Mouse (Mus musculus): ENCODE results near the gene Tnfrsf19. TPM values are rescaled to one million over a fixed set of nuclear protein-coding genes. Genes with fewer than 3 reads are reported as not detected.

Tnfrsf19 gene
- 10 to 100 TPM; 44.2 to 48.9 TPM for total RNA-seq (2021)
- long read RNA-seq, full-length matches to known transcripts, result 60 of 69 reads
- long read RNA-seq, partial matches to known transcripts, result 5 of 69 reads
- long read RNA-seq, other reads (novel, unspliced or antisense), result 4 of 69 reads

DNA sequence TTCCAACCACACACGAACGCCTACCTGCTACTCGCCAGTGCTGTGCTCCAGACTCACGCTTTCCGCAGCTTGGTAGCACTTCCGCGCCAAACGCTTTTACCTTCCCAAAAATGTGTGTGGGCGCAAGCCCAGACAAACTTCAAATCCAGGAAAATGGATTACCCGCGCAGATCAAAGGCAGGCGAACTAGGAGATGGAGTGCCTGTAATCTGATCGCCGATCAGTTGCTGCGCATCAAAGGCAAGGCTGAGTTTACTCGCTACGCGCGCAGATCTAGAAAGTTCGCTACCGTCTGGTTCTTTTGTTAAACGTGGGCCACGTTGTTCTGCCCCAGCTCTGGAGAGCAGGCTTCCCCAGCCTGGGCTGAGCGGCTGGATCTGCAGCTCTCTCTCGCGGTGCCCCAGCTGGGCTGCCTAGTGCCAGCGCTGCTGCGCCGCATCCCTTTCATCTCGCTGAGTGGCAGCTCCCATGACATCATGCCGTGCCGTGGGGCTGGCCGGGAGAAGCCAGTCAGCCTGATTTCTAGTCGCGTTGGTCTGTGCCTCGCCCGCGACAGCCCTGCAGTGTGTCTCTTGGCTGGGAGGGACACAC, at the start of gene Tnfrsf19:
Gene Tnfrsf19, minus strand, starts transcription at position 400 of the 591 bp plus-strand sequence.
- peak; percentile 80 to 86 for DNase-seq (ENCODE audit: low spot score in 2 of 2)

DNA sequence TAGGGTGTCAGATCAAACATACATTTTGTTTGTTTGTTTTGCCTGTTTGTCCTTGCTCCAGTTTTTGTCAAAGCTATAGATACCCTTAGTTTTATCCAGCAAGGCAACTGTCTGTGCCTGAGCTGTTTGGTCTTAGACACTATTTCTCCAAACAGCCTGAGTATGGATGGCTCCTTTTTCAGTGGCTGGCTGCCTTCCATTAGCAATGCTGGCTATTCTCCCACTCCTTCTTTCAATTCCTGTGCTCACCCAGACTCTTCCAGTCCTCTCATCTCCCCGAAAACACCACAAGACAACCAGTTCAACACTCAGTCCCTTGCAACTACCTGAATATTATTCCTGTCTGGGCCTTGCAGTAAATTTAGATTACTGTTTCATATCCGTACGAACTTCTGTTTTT, 45.8 kb upstream of the Tnfrsf19 start:
- DNase-seq (ENCODE audit: low spot score in 2 of 2), result peak; percentile 13 to 51

DNA sequence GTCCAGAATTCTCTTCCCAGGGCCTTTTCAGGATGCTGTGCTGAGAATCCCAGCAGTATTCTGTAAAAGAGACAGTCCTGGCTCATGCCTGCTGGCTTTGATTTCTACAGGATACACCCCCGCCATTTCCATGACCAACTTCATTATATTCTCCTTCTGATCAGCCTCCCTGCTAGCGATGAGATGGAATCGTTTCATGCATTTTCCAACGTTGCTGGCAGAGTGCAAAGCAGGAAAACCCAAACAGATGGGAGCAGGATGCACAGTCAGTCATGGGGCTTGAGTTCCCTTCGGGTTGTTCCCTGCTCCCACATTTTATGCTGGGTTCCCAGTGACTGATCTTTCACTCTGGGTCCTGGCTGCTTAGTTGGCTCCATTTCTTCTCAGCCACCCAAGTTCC, 44.7 kb upstream of the Tnfrsf19 start:
- peak; percentile 72 to 85 for DNase-seq (ENCODE audit: low spot score in 2 of 2)

DNA sequence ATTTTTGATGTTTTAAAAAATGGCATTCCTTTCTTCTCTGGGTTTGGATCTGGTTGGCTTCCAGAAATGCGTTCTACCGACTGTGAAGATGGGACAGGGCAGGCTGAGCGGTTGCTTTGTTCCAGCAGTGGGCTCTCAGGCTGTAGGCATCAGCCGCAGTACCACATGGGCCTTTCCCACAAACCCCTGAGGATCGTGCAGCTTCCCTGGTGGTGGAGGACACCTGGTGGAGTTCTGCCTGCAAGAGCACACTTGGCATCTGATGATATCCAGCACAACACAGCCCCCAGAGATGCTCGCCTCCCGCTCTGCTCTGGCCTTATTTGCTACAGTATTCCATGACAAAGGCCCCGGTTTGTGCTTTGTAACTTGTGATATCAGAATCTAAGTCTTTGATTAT, 41.9 kb upstream of the Tnfrsf19 start:
- DNase-seq (ENCODE audit: low spot score in 2 of 2), result no peak

DNA sequence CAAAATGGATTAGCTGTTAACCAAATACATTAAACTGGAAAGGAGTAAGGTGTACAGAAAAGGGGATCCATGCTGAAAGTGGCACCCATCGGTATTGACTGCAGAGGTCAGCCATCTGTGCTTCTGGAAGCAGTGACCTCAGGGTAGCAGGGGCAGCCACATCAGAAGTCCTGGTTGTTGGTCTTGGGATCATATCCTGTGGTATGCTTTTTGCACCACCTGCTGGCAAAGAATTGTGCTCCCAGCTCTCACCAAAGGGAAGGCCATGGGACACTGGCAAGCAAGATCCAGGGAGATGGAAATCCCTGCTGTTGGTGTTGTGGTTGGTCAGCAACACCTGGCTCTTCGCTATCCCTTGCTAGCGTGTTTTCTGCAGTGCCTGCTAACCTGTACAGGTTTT, 39.0 kb upstream of the Tnfrsf19 start:
- peak in 1 of 2 experiments; percentile 67 for DNase-seq (ENCODE audit: low spot score in 2 of 2)

DNA sequence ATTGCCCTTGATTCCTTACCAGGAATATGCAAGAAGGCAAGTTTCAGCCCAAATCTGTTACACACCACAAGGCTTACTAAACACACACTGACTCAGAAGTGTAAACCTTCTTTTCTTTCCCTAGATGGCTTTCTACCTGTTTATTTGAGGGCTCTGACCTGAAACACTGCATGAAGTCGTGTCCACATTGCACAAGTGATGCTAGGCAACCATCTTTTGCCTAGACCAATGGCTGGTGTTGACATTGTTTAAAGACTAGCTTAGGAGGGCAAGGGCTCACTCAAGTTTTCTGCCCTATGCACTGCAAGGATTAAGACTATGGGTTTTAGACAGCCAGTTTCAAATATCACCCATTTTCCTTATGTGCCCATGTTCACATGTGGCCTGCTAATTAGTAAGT, 23.3 kb upstream of the Tnfrsf19 start:
- DNase-seq (ENCODE audit: low spot score in 2 of 2), result no peak

DNA sequence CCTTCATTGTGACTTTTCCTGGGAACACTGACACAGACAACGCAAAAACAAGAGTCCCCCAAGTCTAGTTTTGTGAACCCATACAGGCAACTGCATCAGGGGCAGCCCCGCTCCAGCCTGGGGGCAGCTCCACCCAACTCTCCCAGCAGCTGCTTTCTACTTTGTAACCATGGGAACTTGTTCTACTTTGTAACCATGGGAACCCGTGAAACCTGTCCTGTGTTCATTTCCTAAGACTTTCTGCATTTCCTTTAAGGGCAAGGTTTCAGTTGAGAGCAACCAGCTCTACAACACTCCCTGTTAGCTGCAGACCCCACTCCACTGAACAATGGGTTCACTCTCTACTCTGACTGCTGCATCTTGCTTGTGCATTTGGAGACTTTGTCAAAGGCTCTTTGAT, 15.4 kb upstream of the Tnfrsf19 start:
- DNase-seq (ENCODE audit: low spot score in 2 of 2), result no peak

DNA sequence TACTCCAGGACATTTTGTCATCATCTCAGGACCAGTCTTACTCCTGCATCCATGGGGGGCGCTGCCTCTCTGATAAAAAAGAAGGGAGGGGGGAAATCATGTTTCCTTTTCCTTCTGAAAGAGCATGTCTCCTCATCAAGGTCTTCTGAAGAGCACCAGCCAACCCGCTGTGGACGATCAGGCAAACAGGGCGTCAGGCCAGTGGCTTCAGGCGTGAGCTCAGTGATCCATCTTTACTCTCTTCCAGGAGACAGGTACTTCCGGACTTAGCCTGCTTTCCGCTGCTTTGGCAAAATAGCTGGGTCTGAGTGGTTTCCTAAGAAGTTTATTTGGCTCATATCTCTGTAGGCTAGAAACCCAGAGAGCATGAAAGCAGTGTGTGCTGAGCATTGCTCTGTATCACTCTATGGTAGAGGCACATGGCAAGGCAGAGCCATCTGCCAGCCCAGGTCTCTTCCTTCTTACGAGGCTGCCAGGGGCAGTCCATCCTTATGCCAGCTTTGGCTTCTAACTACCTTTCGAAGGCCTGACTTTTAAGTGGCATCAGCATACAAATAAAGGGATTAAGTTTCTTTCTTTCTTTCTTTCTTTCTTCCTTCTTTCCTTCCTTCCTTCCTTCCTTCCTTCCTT, 13.1 kb upstream of the Tnfrsf19 start:
- DNase-seq (ENCODE audit: low spot score in 2 of 2), result no peak

DNA sequence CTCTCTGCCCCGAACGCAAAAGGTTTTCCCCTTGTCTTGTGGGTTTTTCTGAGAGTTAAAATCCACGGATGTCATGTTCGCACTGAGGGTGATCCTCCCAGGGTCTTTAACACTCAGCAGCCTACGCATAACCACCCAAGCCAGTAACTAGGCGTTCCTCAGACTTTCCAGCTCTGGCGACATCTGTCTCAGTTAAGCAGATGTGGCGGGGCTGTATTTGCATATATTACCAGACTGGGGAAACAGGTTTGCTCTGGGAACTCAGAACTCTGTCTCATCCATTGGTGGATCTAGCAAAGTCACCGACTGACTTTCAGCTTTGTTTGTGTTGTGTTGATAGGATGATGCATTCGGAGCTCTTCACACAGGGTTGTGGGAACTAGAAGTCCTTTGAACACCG, 10.7 kb upstream of the Tnfrsf19 start:
- no peak for DNase-seq (ENCODE audit: low spot score in 2 of 2)

DNA sequence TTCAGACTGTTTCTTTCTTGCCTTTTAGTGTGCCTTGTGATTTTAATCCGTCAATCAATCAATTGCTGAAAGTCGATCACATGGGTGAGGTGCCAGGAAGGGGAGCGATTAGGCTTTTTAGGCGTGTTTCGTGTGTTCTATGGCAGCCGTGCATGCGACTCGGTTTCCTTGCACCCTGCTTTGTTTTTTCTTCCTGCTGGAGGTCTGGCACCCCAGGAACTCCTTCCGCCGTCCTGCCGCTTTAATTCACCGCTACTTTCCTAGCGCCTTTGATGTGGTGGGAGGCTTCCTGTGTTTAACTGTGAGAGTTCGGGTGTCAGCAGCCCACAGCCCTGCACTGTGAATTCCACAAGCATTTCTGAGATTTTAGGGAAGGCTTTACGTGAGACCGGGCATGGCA, 10.2 kb upstream of the Tnfrsf19 start:
- DNase-seq (ENCODE audit: low spot score in 2 of 2), result no peak

DNA sequence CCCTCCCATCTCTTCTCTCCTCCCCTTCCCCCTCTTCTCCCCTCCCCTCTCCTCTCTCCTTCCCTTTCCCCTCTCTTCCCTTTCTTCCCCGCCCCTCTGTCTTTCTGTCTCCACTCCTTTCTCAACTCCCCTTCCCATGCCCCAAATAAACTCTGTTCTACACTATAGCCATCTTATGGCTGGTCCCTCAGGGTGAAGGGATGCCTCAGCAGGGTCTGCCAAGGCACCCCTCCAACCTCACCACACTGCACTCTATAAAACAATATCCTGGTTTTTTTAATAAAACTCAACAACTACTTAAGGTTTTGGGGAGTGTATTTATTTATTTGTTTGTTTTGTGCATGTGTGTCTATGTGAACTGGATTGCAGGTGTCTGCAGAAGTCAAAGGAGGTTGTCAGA, 9.6 kb upstream of the Tnfrsf19 start:
- no peak for DNase-seq (ENCODE audit: low spot score in 2 of 2)

DNA sequence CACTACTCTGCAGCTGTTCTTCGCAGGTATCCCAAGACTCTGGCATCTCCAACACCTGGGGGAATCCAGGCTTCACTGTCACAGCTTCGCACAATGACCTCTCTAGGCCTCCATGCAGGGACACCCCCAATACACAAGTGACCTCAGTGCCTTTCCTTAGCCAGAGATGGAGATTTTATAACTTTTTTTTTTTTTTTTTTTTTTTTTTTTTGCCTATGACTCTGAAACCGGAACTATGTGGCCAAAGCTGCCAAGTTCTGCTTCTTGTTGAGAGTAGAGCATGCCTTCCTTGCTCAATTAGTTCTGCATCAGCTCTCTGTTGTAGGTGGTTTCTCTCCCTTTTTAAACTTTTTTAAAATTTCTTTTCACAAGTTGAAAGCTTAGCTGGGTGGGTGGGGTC, 5.9 kb upstream of the Tnfrsf19 start:
- DNase-seq (ENCODE audit: low spot score in 2 of 2), result no peak

DNA sequence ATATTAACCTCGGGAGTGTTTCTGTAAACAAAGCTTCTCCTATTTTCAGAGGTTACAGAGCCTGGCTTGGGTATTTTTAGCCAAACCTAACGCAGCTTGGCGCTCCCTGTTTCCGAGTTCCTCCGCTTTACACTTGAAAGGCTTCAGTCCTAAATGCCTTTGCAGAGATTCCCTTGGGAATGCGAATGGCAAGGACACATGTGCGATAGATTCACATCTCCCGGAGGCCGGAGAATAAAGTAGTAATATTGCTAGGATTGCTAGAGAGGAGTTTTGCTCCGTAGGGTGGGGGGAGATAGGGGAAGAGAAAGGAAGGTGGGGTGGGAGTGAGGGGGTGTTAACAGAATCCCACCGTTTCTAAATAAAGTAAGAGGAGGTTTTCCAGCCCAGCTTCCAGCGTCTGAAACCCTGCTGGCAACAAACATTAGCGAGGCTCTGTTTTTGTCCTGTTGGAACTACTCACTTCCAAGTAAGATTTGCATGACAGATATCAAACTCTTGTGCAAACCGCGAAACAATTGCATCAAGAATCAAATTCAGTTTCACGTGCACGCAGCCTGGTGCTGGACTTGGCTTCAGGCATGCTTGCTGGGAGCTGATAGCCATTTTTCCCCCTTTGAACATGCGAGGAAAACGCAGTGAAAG, 722 bp downstream of the Tnfrsf19 start:
- DNase-seq (ENCODE audit: low spot score in 2 of 2), result no peak

DNA sequence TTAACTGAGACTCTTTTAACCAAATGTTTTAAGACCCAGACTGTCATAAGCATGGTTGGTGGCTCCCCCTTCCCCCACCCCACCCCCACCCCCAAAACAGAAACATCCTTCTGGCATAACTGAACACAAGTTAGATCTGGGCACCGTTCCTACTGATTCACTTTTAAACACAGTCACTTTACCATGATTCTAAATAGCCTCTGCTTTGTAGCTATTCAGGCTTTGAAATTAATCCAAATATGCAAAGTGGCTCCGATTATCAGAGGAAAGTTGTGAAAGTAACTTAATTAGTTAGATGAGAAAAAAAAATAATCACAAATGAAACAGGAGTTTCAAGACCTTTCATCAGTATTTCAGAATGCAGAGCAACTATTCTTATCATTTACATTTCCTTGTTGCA, 2.0 kb downstream of the Tnfrsf19 start:
- no peak for DNase-seq (ENCODE audit: low spot score in 2 of 2)

DNA sequence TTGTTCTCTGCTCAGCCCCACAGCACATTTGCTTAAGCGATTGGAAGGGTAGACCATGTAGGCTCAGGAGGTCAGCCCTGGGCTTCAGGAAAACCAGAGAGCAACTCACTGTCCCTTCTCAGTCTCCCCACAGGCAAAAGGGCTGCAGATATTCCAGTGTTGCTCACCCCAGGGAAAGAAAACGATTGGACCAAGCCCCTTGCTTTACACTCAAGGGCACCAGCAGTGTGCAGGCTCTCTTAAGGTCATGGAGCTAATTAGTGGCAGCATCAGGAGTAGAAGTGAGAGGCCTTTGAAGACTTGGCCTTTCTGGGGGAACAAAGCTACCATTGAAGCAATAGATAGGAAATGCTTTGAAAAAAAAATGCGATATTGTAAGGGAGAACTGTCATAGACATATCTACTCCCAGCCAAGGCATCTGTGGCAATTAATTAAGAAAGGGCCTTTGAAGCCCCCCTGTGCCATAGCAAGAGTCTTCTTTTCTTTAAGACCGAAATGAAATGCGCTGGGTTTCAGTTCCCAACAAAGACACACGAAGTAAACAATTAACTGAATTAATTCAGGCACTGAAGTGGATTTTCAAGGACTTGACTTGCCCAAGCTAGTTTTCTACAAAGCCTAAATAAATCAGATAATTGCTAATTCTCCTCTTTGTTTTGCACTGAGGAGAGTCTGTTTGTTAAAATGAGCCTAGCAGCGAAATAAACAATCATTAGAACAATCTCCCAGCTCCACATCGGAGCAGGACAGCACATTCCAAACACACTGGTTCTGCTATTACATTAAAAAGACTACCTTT, 2.6 kb downstream of the Tnfrsf19 start:
- no peak for DNase-seq (ENCODE audit: low spot score in 2 of 2)

DNA sequence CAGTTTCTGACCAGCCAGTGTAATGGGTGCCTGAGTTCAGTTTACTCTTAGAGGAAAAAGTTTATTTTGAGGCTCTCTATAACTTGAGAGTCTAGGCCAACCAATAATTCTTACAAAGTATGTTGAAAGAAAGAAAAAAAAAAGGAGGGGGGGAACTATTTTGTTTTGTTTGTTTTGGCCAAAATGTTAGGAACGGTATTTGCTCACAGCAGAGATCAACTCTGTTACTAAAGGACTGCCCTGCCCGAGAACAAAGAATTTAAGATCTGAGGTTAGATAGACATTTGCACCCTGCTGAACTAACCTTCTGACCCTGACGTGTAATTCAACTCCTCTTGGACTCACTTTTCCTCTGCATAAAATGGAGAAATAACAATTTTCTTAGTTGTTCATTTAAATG, 4.0 kb downstream of the Tnfrsf19 start:
- no peak for DNase-seq (ENCODE audit: low spot score in 2 of 2)

DNA sequence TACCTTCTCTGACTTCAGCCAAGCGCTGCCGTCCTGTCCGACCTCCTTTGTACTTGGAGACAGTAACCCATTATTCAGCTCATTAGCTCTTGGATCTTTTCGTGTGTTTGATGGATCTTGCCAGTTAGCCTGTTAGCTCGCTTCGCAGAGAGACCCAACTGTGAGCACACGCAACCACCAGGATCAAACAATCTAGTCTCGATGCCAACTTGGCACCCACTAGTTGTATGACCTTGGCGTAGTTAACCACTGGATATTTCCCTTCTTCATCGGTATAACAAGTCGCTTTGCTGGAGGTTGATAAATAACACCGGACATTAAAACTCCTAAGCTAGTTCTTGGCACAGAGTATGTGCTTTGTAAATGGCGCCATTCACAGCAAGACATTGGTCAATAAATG, 6.1 kb downstream of the Tnfrsf19 start:
- no peak for DNase-seq (ENCODE audit: low spot score in 2 of 2)

DNA sequence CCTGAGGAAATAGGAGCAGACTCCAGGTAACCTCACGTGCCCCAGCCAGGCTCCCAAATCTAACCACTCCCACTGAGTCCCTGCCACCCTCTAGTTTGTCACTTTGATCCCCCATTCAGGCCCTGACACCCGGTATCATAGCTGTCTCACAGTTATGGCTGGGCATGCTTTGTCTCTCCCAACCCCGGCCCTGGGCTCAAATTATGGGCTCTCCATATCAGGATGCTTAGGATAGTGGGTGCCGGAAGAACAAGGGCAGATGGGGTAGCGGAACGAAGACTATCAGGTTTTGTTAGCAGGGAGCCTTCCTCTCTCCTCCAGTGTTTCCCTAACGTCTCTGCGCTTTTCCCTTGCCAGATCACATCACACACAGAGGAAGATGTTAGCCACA, 8.2 kb downstream of the Tnfrsf19 start:
- no peak for DNase-seq (ENCODE audit: low spot score in 2 of 2)

DNA sequence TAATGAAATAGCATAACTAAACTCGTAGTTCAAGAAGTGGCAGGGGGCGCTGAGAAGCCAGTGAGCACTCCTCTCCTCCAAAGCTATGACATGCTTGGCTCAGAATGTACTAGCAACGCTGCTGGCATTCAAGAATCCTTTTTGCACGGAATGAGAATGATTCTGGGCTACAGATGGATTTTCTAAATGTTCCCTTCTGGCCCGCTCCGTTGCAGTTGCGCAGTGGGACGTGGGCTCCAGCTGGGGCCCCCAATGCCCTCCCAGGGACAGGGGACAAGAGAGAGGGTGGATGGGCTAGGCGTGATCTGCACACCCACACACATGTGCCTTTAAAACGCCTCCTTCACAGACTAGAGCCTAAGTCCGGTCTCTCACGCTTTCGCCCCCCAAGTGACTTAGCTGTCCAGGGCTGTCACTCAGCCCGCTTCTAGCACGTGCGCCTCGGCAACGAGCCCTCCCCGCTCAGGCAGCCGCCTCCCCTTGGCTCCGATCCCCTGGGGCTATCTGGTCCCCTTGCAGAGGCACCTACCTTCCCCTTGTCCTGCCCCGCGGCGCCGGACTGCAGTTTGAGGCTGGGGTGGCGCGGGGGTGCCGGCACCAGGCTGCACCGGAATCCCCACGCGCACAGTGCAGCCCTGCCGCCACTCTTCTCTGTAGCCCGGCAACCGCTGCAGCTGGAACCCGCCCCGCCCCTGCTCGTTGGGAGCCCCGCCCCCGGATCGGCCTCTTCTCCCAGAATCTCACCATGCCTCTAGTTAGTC, 8.8 kb downstream of the Tnfrsf19 start:
- DNase-seq (ENCODE audit: low spot score in 2 of 2), result peak; percentile 63 to 76

DNA sequence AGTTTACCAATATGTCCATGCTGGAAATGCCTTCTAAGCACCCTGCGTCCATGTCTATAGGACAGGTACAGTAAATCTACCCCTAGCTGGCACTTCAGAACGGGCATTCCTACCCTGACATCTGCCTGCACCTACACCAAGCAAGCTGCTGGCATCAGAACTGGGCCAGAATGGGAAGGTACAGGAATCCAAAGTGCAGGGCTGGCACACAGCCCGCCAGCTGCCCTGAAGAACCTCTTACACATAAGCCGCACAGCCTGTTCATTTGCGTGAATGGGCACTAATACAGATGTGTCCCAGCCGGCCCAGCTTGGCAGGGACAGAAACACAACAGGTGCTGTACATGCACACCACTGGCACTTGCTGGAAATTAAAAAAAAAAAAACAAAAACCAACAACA, 15.9 kb downstream of the Tnfrsf19 start:
- DNase-seq (ENCODE audit: low spot score in 2 of 2), result no peak

DNA sequence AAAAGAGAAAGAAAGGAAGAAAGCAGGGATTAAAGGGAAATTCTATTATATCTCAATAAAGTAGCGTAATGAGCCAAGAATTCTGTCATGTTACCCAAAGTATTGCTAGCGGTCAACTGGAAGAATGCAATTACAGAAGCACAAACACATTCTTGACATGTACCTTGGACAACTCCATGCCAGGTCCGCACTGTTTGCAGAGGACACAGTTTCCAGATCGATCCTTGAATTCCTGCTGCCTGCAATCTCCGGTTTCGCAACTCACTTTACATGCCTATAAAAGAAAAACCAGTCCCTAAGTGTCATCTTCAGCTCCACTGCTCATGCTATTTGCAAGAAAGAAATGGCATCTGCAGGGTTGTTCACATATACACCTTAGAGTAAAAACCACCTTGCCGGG, 22.3 kb downstream of the Tnfrsf19 start:
- no peak for DNase-seq (ENCODE audit: low spot score in 2 of 2)
